Mouse (Mus musculus): Measurements from ENCODE around the gene Csk. TPM values are rescaled to one million over a fixed set of nuclear protein-coding genes. Genes with fewer than 3 reads are reported as not detected.

Csk gene
- 1 to 10 TPM; 8.5 to 9.5 TPM for total RNA-seq (2021)
- long read RNA-seq, experiment 1, partial matches to known transcripts = 3 of 4 reads
- long read RNA-seq, experiment 1, other reads (novel, unspliced or antisense) = 1 of 4 reads
- long read RNA-seq, experiment 2, partial matches to known transcripts = 4 of 6 reads
- long read RNA-seq, experiment 2, other reads (novel, unspliced or antisense) = 1 of 6 reads

DNA sequence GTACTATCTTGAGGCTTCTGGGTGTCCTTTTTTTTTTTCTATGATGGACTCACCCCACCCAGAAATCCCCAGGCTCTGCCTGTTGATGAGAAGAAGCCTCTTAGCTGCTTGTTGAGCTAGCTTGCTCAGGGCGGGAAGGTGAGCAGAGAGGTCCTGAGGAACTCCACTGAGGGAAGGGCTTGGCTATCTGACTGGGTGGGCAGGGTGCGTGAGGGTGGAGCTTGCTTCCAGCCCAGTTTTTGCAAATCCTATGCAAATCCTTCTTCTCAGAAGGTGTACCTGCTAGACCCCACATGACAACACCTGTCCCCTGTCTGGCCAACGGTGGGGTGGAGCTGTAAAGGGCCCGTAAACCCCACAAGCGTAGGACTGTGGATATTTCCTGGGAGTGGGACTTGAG lies at the start of gene Csk:
Gene Csk (minus strand): TSS at position 349 of the 400 bp plus-strand sequence.
- intact Hi-C loops (cut with DNase I) = loop anchor here (2.0 to 5.0 kb wide), 2 partner anchors 111 to 722 kb away; no protein-coding TSS in a partner anchor
- no peak for DNase-seq

- intact Hi-C loops (cut with DNase I) = no loop called here
- DNase-seq = no peak
Measured at GRCm38 (mm10) chr9:57698466-57699150, 45.2 kb upstream of the Csk start.

GRCm38 (mm10) chr9:57697380-57697779 lies 43.9 kb upstream of the Csk start:
- DNase-seq = no peak
- intact Hi-C loops (cut with DNase I) = no loop called here

DNA sequence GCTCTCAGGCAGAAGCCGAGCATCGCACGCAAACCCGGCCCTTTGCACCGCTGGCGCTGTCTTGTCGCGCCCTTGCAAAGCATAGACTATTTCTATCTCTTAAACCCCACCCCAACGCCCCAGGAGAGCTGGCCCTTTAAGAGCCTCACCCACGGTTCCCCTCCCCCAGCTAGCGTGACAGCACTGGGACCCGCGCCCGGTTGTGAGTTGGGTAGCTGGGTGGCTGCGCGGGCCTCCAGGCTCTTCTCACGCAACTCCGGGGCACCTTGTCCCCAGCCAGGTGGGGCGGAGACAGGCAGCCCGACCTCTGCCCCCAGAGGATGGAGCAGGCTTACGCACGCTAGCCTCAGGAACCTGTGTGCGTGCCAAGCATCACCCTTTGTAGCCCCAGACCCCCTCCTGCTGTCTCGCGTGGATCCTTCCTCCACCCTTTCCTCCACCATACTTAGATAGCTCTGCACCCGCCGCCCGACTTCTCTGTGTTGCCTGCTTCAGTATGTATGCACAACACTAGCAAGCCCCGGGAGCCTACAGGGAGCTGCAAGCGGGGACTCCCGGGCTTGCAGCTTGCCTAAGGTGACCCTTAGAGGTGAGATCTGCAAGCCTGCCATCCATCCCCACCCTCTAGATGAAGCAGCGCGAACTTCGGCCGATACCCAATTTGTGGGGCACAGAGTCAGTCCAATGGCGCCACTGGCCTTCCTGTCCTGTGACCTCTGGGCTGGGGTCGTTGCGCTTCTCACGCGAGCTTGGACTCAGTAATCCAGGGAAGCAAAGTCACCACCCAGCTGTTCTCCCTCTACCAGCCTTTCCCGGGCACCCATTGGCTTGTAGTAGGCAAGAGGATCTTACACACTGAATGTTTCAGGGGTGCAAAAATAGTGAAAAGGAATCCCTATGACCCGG lies 43.2 kb upstream of the Csk start:
- intact Hi-C loops (cut with DNase I) = no loop called here
- DNase-seq = peak; percentile 29 to 53

DNA sequence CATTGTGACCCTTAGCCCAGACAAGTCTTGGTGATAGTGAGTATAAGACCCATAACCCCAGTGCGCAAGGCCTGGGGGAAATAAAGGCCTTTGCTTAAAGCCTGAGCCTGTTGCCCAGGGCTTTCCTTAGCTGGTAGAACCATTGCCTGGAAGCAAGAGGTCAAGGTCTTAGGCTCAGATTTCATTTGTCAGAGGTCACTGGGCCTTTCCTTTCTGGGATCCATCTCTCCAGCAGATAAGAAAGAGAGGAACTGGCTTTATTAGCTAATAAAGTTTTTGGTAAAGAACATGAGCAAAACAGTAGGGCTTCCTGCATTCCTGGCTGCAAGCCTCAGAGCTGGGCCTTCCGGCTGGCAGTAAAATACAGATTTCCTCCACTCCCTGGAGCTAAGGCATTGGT lies 40.7 kb upstream of the Csk start:
- DNase-seq = no peak
- intact Hi-C loops (cut with DNase I) = no loop called here

- intact Hi-C loops (cut with DNase I) = no loop called here
- DNase-seq = no peak
Measured at GRCm38 (mm10) chr9:57688606-57689005, 35.2 kb upstream of the Csk start.

- intact Hi-C loops (cut with DNase I) = no loop called here
- DNase-seq = no peak
Measured at GRCm38 (mm10) chr9:57688158-57688557, 34.7 kb upstream of the Csk start.

DNA sequence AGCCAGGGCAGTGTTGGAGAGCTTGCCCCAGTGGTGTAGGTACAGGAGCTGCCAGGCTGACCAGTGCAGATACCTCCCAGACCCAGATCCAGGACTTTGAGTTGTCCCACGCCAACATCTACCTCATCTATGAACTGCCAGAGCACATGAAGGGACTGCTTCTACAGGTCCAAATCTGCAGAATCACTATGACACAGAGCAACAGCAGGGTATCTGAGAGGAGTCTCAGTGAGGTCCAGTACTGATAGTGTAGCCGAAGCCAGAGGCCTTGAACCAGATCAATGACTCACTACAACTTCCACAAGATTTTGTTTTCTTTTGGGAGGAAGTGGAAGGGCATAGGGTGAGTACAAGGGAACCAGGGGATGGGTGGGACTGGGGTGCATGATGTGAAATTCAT lies 34.3 kb upstream of the Csk start, which contains the start of gene Cyp1a1:
Gene Cyp1a1 (plus strand): TSS at position 178 of the 400 bp plus-strand sequence.
- no peak for DNase-seq
- intact Hi-C loops (cut with DNase I) = no loop called here

GRCm38 (mm10) chr9:57686011-57686410 lies 32.6 kb upstream of the Csk start:
- no peak for DNase-seq
- intact Hi-C loops (cut with DNase I) = no loop called here

GRCm38 (mm10) chr9:57683520-57683919 lies 30.1 kb upstream of the Csk start, which contains the start of gene Cyp1a2:
Gene Cyp1a2, minus strand, starts transcription at chr9:57683703.
- intact Hi-C loops (cut with DNase I) = no loop called here
- no peak for DNase-seq

DNA sequence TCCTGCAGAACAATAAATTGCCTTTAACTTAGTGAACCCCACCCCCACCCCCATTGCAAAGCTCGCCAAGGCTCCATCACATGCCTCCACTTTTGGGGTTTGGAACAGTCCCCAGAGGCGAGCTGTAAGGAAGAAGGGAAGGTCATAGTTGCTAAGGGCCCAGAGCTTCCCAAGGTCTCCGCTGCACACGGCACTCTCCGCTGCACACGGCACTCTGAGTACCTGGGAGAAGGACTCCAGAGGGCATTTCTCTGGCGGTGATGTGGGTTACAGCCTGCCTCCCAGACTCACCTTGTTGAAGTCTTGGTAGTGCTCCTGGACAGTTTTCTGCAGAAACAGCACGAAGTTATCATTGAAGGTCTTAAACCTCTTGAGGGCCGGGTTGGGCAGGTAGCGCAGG lies 28.0 kb upstream of the Csk start:
- intact Hi-C loops (cut with DNase I) = no loop called here
- no peak for DNase-seq

DNA sequence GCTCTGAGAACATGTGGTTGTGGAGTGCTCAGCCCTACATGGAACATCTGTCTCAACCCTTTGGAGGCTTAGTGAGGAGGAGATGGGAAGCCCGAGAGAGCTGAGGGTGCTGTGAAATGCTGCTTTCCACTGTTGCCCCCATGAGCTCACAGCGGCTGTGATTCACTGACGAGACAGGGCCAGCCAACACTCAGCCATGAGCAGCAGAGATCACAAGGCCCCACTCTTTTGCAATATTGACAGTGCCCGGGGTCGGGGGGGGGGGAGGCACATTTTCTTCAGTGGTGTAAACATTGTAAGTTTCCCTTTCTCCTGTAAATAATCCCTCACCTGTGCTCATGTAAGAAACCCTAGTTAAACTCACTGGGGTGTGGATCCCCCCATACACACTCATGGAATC lies 18.1 kb upstream of the Csk start:
- DNase-seq = no peak
- intact Hi-C loops (cut with DNase I) = no loop called here

- intact Hi-C loops (cut with DNase I) = no loop called here
- no peak for DNase-seq
Measured at GRCm38 (mm10) chr9:57671037-57671436, 17.6 kb upstream of the Csk start.

- intact Hi-C loops (cut with DNase I) = no loop called here
- no peak for DNase-seq
Measured at GRCm38 (mm10) chr9:57669566-57669965, 16.1 kb upstream of the Csk start.

DNA sequence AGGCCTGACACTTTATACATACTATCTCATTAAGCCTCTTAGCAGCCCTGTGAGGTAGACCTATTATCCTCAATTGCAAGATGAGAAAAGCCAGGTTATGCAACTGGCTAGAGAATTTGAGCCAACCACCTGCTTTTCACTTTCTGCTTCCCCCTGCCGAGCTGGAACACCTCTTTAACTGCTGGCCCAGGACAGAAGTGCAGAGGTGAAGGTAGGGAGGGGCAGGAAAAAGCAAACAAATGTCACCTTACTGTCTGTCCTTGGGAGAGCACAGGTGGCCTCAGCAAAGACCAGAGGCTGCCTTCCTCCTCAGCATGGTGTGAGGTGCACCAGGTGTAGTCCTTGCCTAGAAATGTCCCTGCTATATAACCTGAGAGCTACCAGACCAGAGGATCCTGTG lies 14.8 kb upstream of the Csk start:
- intact Hi-C loops (cut with DNase I) = no loop called here

GRCm38 (mm10) chr9:57667817-57668216 lies 14.4 kb upstream of the Csk start:
- no peak for DNase-seq
- intact Hi-C loops (cut with DNase I) = no loop called here

More for the DNA sequence above, 14.8 kb upstream of the Csk start:
- no peak for DNase-seq

GRCm38 (mm10) chr9:57667136-57667535 lies 13.7 kb upstream of the Csk start:
- no peak for DNase-seq
- intact Hi-C loops (cut with DNase I) = no loop called here

DNA sequence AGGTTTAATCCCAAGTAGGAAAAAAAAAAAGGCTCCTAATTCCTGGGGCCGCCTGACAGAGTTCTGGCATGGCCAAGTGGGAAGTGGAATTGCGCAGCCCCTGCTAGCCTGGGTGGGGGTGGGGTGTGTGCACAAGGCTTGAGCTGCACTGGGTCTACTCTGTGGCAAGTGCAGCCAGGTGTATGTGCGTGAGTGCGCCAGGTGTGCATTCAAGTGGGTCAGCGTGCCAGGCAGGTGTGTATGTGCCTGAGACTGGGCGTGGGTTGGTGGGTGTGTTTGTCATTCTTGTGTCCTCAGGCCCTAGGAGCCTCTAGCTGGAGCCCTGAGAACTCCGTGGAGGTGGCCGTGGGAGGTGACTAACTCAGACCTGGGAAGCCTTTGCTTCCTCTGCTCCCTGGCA lies 13.1 kb upstream of the Csk start:
- intact Hi-C loops (cut with DNase I) = no loop called here
- DNase-seq = no peak

GRCm38 (mm10) chr9:57664616-57665015 lies 11.2 kb upstream of the Csk start:
- DNase-seq = no peak
- intact Hi-C loops (cut with DNase I) = no loop called here

DNA sequence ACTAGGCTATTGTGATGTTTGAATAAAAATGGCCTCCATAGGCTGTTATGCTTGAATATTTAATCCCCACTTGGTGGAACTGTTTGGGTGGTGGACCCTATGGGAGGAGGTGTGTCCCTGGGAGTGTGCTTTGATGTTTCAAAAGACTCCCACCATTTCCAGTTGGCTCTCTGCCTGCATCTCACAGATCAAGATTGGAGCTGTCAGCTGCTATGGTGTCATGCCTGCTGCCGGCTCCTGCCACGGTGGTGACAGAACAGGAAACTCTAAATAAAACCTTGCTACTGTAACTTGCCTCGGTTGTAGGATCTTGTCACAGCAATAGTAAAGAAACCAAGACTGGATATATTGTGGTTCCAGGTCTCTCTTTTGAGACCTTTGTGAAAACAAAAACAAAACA lies 8.1 kb upstream of the Csk start:
- DNase-seq = no peak
- intact Hi-C loops (cut with DNase I) = loop anchor here (2.0 kb wide), 1 partner anchor 83 kb away; no protein-coding TSS in a partner anchor

- no peak for DNase-seq
- intact Hi-C loops (cut with DNase I) = loop anchor here (2.0 kb wide), 1 partner anchor 84 kb away; no protein-coding TSS in a partner anchor
Measured at GRCm38 (mm10) chr9:57660501-57660900, 7.1 kb upstream of the Csk start.

Measured in gastrocnemius, postnatal 36 days (tissue).